Mouse (Mus musculus) stomach, embryonic 14.5 days (tissue): ENCODE results near the gene Adh6b. TPM values are rescaled to one million over a fixed set of nuclear protein-coding genes. Genes with fewer than 3 reads are reported as not detected.
"Not testable (repeated sequence)": the region's sequence is repeated elsewhere in the genome, so short reads cannot be mapped to it uniquely, and the experiment has no call there.

Source experiments
- ATAC-seq: fragments of 200-750 bp; cut with Nextera tagmentation; 2 replicates; pipeline ENCODE4 v1.8.0; 2017; ENCODE audit warnings: low read depth, moderate TSS enrichment; ENCODE audit not compliant: insufficient number of reproducible peaks, insufficient read depth, low FRiP score
- H3K27ac ChIP-seq: fragments of 300-500 bp; sonication (generic); 2 replicates; pipeline ENCODE4 v1.5.1; 2014; ENCODE audit warnings: mild to moderate bottlenecking, low read length, moderate library complexity, mixed read lengths
- H3K27me3 ChIP-seq: fragments of 300-500 bp; sonication (generic); 2 replicates; pipeline ENCODE4 v1.6.1; 2014; ENCODE audit warnings: low read length, control low read depth, mixed read lengths; ENCODE audit not compliant: control insufficient read depth, insufficient read depth
- H3K36me3 ChIP-seq: fragments of 300-500 bp; sonication (generic); 2 replicates; pipeline ENCODE4 v1.6.1; 2014; ENCODE audit warnings: mild to moderate bottlenecking, control low read depth, low read length, moderate library complexity, mixed read lengths; ENCODE audit not compliant: control insufficient read depth, insufficient read depth
- H3K4me1 ChIP-seq: fragments of 300-500 bp; sonication (generic); 2 replicates; pipeline ENCODE4 v1.6.1; 2014; ENCODE audit warnings: low read length, control low read depth, mixed read lengths; ENCODE audit not compliant: control insufficient read depth, insufficient read depth
- H3K4me2 ChIP-seq: fragments of 300-500 bp; sonication (generic); replicated peaks from 2 replicates; pipeline ENCODE4 v1.6.1; 2014; ENCODE audit warnings: low read depth, low read length, control low read depth
- H3K4me3 ChIP-seq: fragments of 300-500 bp; sonication (generic); 2 replicates; pipeline ENCODE4 v1.5.1; 2014; ENCODE audit warnings: low read depth, low read length, control low read depth
- H3K9ac ChIP-seq: fragments of 300-500 bp; sonication (generic); replicated peaks from 2 replicates; pipeline ENCODE4 v1.6.1; 2014; ENCODE audit warnings: low read depth, mild to moderate bottlenecking, control low read depth, low read length, moderate library complexity, mixed read lengths
- H3K9me3 ChIP-seq: fragments of 300-500 bp; sonication (generic); 2 replicates; pipeline ENCODE4 v1.6.1; 2016; ENCODE audit warnings: low read depth, low read length, control low read depth; ENCODE audit not compliant: control insufficient read depth
- WGBS: fragments of 180-500 bp; shearing (Covaris S2); extraction: QIAGEN DNeasy Blood & Tissue Kit; methylation state at CpG from one replicate; pipeline ENCODE4 v1.1.7; 2014; 5-methylcytosine and 5-hydroxymethylcytosine counted together
- polyA plus RNA-seq: library from polyadenylated mRNA; unstranded; fragments of >200 nt; fragmentation: Nextera tagmentation; extraction: Ambion mirVana; gene quantifications from 2 replicates; pipeline ENCODE4 v1.2.1, GENCODE M21; 2014

The Adh6b gene
- polyA plus RNA-seq, 1 experiment from 2014 or later: not detected

DNA sequence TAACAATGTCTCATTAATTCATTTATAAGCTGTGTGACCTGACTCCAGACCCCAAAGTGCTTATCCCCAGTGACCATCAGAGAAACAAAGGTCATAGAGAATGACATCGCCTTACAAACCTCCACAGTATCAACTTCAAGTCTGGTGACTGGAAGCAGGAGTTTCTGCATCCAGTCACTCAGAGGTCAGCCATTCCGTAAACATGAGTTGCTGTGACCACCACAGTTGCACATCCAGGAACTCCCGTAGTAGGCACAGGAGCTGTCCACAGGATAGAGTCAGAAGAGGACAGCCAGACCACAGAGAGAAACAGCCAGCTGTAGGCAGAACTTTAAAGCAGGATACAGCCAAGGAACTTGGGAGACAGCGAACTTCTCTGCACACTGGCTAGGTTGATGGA, 28.7 kb downstream of the Adh6b start:
- H3K4me2 ChIP-seq: not testable (repeated sequence)

DNA sequence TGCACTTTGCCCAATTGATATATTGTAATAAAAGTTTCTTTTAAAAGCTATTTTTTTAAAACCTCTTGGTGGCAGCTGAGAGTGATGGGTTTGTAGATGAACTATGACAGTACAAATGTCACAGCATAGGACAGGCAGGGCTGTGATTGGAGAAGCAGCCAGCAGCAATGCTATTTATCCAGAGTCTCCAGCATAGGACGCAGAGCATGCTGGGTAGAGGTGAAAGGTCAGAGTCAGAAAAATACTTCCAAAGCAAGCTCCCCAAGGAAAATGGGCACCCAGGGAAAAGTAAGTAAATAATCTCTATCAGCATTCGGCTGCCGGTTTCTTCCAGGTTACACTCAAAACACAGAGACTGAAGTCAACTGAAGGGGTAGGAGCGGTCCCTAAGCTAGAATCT, 32.3 kb downstream of the Adh6b start:
- Histone ChIP-seq H3K9me3 (no peaks in the 10 kb centered on the region), H3K4me3 (no peak overlapping the region), H3K27ac (no peak overlapping the region), H3K4me2 (no peak overlapping the region), H3K27me3 (no peaks in the 10 kb centered on the region), H3K9ac (no peak overlapping the region), H3K4me1 (no peaks in the 10 kb centered on the region), H3K36me3 (no peaks in the 10 kb centered on the region)
- WGBS: 64% methylated on average over 4 of the region's 4 CpGs
- ATAC-seq: no peak

More for the DNA sequence above, 28.7 kb downstream of the Adh6b start:
- H3K27ac ChIP-seq, H3K9me3 ChIP-seq, H3K4me1 ChIP-seq, H3K4me3 ChIP-seq, H3K9ac ChIP-seq, H3K36me3 ChIP-seq, ATAC-seq, H3K27me3 ChIP-seq: not testable (repeated sequence)
- 48% methylated on average over 4 of the region's 4 CpGs for WGBS

DNA sequence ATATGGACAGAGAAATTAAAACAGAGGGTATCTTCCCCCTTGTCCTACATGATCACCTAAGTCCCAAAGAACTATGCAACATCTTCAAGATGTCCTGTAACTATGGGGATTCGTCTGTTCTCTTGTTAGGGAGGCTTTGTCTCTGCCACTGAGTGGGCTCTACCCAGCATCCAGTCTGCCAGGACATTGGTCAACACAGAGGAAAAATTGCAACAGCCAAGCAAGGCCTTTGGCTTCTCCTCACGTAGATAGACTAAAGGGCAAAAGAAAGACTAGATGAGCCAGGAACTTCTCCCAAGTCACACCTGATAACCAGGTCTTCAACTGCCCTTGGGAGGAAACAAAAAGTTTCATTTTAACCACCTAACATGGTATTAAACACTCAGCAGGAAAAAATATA, 33.6 kb downstream of the Adh6b start:
- Histone ChIP-seq H3K36me3 (no peaks in the 10 kb centered on the region), H3K27me3 (no peaks in the 10 kb centered on the region), H3K27ac (no peak overlapping the region), H3K4me1 (no peaks in the 10 kb centered on the region), H3K4me3 (no peak overlapping the region), H3K9ac (no peak overlapping the region), H3K4me2 (no peak overlapping the region), H3K9me3 (no peaks in the 10 kb centered on the region; the same call in 1 of the 2 replicates)
- ATAC-seq: no peak
- 76% methylated on average over 2 of the region's 2 CpGs for WGBS

DNA sequence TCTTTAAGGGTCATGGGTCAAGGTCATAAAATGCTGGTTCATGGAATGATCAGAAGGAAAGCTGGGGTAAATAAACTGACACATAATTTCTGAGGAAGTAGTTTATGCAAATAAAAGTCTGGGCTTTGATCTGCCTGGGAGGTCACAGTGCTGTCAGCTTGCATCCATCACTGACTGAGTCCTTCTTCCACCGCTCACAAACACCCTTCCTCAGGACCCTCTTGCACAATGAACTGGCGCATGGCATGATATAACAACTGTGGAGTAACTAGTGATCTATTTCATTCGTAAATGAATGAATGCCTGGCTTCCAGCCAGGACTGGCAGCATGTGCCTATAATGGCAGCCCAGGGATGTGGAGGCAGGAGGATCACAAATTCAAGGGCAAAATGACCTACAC, 39.6 kb downstream of the Adh6b start:
- H3K27me3 ChIP-seq: no peaks in the 10 kb centered on the region
- no peak overlapping the region for H3K27ac ChIP-seq
- ATAC-seq: no peak

DNA sequence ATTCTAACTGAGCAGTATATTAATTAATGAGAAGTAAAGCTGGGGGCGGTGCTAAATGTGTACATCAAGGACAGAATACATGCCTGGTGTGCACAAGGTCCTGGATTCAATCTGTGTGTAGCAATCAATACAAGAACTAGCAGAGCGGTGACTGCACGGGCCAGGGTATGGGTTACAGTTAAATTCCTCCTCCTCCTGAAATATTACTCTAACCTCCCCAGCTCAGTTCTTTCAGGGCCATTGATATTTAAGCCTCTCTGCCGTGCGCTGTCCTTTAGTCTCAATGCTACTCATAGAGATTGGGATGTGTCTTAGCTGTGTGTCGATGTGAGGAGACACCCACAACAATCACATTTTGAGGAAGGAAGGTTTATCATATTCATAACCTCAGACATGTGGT, 45.6 kb downstream of the Adh6b start:
- no peaks in the 10 kb centered on the region for H3K4me1 ChIP-seq
- ATAC-seq: no peak
- H3K9me3 ChIP-seq: no peaks in the 10 kb centered on the region
- no peak overlapping the region for H3K27ac ChIP-seq
- 80% methylated on average over 6 of the region's 6 CpGs for WGBS
- no peak overlapping the region for H3K4me3 ChIP-seq
- H3K27me3 ChIP-seq: no peaks in the 10 kb centered on the region
- no peak overlapping the region for H3K4me2 ChIP-seq
- H3K9ac ChIP-seq: no peak overlapping the region
- H3K36me3 ChIP-seq: no peaks in the 10 kb centered on the region

More for the DNA sequence above, 39.6 kb downstream of the Adh6b start:
- WGBS: 23% methylated on average over 3 of the region's 3 CpGs
- H3K4me2 ChIP-seq: no peak overlapping the region
- no peaks in the 10 kb centered on the region for H3K36me3 ChIP-seq
- H3K9me3 ChIP-seq: no peaks in the 10 kb centered on the region; the same call in 1 of the 2 replicates
- no peaks in the 10 kb centered on the region for H3K4me1 ChIP-seq
- H3K4me3 ChIP-seq: no peak overlapping the region
- no peak overlapping the region for H3K9ac ChIP-seq

DNA sequence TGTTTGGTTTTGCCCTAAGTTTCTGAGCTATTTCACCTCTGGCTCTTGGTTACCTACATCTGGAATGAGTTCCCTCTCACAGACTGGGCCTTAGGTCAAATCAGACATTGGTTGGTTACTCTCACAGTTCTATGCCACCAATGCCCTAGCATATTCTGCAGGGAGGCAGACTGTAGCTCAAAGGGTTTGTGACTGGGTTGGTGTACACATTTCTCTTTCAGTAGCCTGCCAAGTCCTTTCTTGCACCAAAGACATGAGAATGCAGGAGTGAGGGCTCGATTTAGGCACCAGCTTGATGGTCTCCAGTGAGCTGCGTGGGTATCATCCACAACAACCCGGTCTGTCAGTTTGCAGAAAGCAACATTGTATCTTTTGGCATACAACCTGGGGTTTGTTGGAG, 63.3 kb downstream of the Adh6b start:
- no peaks in the 10 kb centered on the region for H3K36me3 ChIP-seq
- H3K9me3 ChIP-seq: no peaks in the 10 kb centered on the region
- H3K9ac ChIP-seq: no peak overlapping the region
- no peak overlapping the region for H3K4me3 ChIP-seq
- 81% methylated on average over 3 of the region's 3 CpGs for WGBS
- no peaks in the 10 kb centered on the region for H3K27me3 ChIP-seq
- H3K4me1 ChIP-seq: no peaks in the 10 kb centered on the region
- no peak overlapping the region for H3K27ac ChIP-seq
- no peak for ATAC-seq
- H3K4me2 ChIP-seq: no peak overlapping the region

DNA sequence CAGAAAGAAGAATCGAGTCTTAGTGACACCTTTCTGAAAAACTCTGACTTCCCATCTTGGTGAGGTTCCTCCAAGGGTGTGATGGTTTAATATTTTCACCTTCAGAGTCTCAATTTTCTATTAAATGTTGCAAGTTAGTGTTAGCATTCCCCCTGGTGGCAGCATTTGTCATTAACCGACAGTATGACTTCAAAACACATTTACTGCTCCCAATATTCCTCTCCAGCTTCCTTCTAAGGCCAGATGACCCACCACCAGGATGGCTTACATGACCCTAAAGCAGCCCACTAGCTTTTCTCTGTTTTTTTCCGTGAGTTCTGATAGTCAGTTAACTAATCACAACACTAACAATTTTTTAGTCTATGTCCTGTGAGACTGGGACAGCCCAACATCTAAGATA, 63.8 kb downstream of the Adh6b start:
- no peaks in the 10 kb centered on the region for H3K27me3 ChIP-seq
- no peak for ATAC-seq
- H3K4me2 ChIP-seq: no peak overlapping the region
- 36% methylated on average over 3 of the region's 3 CpGs for WGBS
- no peak overlapping the region for H3K9ac ChIP-seq
- H3K4me1 ChIP-seq: no peaks in the 10 kb centered on the region
- H3K36me3 ChIP-seq: no peaks in the 10 kb centered on the region
- no peaks in the 10 kb centered on the region for H3K9me3 ChIP-seq
- H3K27ac ChIP-seq: no peak overlapping the region
- no peak overlapping the region for H3K4me3 ChIP-seq

DNA sequence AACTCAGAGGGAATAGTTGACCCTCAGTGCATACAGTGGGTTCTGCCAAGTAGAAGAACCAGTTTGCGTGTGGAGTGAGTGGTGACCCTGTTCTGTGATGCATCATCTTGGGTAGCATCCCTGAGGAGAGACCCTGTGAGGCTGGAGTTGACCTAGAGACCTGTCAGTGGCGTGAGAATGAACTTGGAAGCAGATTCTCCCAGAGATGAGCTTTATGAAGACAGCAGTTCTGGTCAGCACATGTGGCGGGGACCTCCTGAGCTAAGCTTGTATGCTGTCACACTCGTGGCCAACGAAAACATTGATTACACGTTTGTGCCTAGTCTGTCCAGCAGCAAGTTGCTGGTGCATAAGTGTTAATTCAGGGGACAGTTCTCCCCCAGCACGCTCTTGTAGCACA, 64.3 kb downstream of the Adh6b start:
- no peaks in the 10 kb centered on the region for H3K36me3 ChIP-seq
- no peak overlapping the region for H3K27ac ChIP-seq
- no peak overlapping the region for H3K9ac ChIP-seq
- H3K4me2 ChIP-seq: no peak overlapping the region
- 83% methylated on average over 7 of the region's 7 CpGs for WGBS
- H3K4me1 ChIP-seq: no peaks in the 10 kb centered on the region
- H3K27me3 ChIP-seq: no peaks in the 10 kb centered on the region
- no peak overlapping the region for H3K4me3 ChIP-seq
- ATAC-seq: no peak
- H3K9me3 ChIP-seq: no peaks in the 10 kb centered on the region

DNA sequence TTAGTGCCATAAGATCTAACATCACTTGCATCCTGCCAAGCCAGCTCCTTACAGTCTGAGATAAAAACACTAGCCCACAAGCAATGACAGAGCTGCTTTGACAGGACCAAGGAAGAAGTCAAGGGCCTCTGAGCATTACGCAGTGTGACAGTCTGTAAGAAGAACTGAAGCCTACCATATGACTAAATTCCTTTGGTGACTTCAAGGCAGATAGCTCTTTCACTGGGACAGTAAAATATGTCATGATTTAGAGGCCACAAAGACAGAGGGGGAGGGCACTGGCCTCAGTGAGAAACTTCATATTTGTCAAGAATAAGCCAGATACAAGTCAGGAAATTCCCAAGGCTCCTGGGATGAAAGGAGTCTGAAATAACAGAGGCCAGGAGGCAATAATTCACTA, 66.3 kb downstream of the Adh6b start:
- Histone ChIP-seq H3K27me3 (no peaks in the 10 kb centered on the region), H3K36me3 (no peaks in the 10 kb centered on the region), H3K9me3 (no peaks in the 10 kb centered on the region), H3K4me3 (no peak overlapping the region), H3K27ac (no peak overlapping the region), H3K4me1 (no peaks in the 10 kb centered on the region), H3K9ac (no peak overlapping the region), H3K4me2 (no peak overlapping the region)
- no peak for ATAC-seq
- WGBS: 77% methylated on average over 1 of the region's 1 CpGs
